Mouse (Mus musculus): ENCODE measurements around the gene Anp32a. TPM values are rescaled to one million over a fixed set of nuclear protein-coding genes. Genes with fewer than 3 reads are reported as not detected.

Anp32a gene
- polyA plus RNA-seq, 1 experiment from 2014 or later: 156 TPM

- ATAC-seq (ENCODE audit: insufficient number of reproducible peaks, low FRiP score): no peak
- no peaks in the 10 kb centered on the region for H3K9me3 ChIP-seq (replicated peaks)
- H3K9ac ChIP-seq: peak overlapping the region; percentile 23
- H3K4me3 ChIP-seq: no peak overlapping the region
- WGBS: 43% methylated on average over 5 of the region's 5 CpGs
- no peaks in the 10 kb centered on the region for H3K27me3 ChIP-seq (replicated peaks)
- H3K27ac ChIP-seq (ENCODE audit: poor library complexity, severe bottlenecking): peak overlapping the region; percentile 67
- peak overlapping the region; percentile 25 for H3K4me2 ChIP-seq
- 0 out of 2 replicates have a peak, but pooled peaks cover 7% of the 10 kb centered on the region for H3K36me3 ChIP-seq
- peaks cover 66% of the 10 kb centered on the region for H3K4me1 ChIP-seq (replicated peaks)
These were observed 6.1 kb downstream of the Anp32a start for GRCm38 (mm10) chr9:62347201-62347600.

GRCm38 (mm10) chr9:62348050-62348449 lies 7.0 kb downstream of the Anp32a start:
- Histone ChIP-seq H3K4me1 (replicated peaks) (peaks cover 68% of the 10 kb centered on the region), H3K27me3 (replicated peaks) (no peaks in the 10 kb centered on the region), H3K9ac (no peak overlapping the region), H3K27ac (ENCODE audit: poor library complexity, severe bottlenecking) (peak overlapping the region; percentile 75), H3K4me3 (no peak overlapping the region), H3K4me2 (no peak overlapping the region), H3K9me3 (replicated peaks) (no peaks in the 10 kb centered on the region), H3K36me3 (0 out of 2 replicates have a peak, but pooled peaks cover 7% of the 10 kb centered on the region)
- no peak for ATAC-seq (ENCODE audit: insufficient number of reproducible peaks, low FRiP score)
- whole genome bisulfite sequencing: 77% methylated on average over 10 of the region's 10 CpGs

- peaks cover 73% of the 10 kb centered on the region for H3K4me1 ChIP-seq (replicated peaks)
- no peaks in the 10 kb centered on the region for H3K27me3 ChIP-seq (replicated peaks)
- H3K27ac ChIP-seq (ENCODE audit: poor library complexity, severe bottlenecking): peak overlapping the region; percentile 75
- ATAC-seq (ENCODE audit: insufficient number of reproducible peaks, low FRiP score): no peak
- H3K9me3 ChIP-seq (replicated peaks): no peaks in the 10 kb centered on the region
- WGBS: 54% methylated on average over 6 of the region's 6 CpGs
- 0 out of 2 replicates have a peak, but pooled peaks cover 7% of the 10 kb centered on the region for H3K36me3 ChIP-seq
- no peak overlapping the region for H3K4me2 ChIP-seq
- no peak overlapping the region for H3K4me3 ChIP-seq
- no peak overlapping the region for H3K9ac ChIP-seq
These were observed 7.4 kb downstream of the Anp32a start for GRCm38 (mm10) chr9:62348467-62348985.

GRCm38 (mm10) chr9:62349250-62349649 lies 8.2 kb downstream of the Anp32a start:
- no peak for ATAC-seq (ENCODE audit: insufficient number of reproducible peaks, low FRiP score)
- Histone ChIP-seq H3K9me3 (replicated peaks) (no peaks in the 10 kb centered on the region), H3K4me3 (no peak overlapping the region), H3K27ac (ENCODE audit: poor library complexity, severe bottlenecking) (peak overlapping the region; percentile 75), H3K9ac (peak overlapping the region; percentile 53), H3K27me3 (replicated peaks) (no peaks in the 10 kb centered on the region), H3K4me2 (peak overlapping the region; percentile 50), H3K36me3 (0 out of 2 replicates have a peak, but pooled peaks cover 7% of the 10 kb centered on the region), H3K4me1 (replicated peaks) (peaks cover 80% of the 10 kb centered on the region)
- WGBS: 40% methylated on average over 15 of the region's 15 CpGs

- Histone ChIP-seq H3K9ac (no peak overlapping the region), H3K4me1 (replicated peaks) (peaks cover 83% of the 10 kb centered on the region), H3K36me3 (peaks cover 18% of the 10 kb centered on the region), H3K9me3 (replicated peaks) (no peaks in the 10 kb centered on the region), H3K4me2 (no peak overlapping the region), H3K27me3 (replicated peaks) (no peaks in the 10 kb centered on the region), H3K4me3 (no peak overlapping the region), H3K27ac (ENCODE audit: poor library complexity, severe bottlenecking) (peak overlapping the region; percentile 75)
- WGBS: 44% methylated on average over 2 of the region's 2 CpGs
- ATAC-seq (ENCODE audit: insufficient number of reproducible peaks, low FRiP score): no peak
These were observed 9.6 kb downstream of the Anp32a start for GRCm38 (mm10) chr9:62350721-62351120.

GRCm38 (mm10) chr9:62351200-62351599 lies 10.1 kb downstream of the Anp32a start:
- 48% methylated on average over 4 of the region's 4 CpGs for WGBS
- no peak overlapping the region for H3K4me3 ChIP-seq
- H3K4me1 ChIP-seq (replicated peaks): peaks cover 83% of the 10 kb centered on the region
- ATAC-seq (ENCODE audit: insufficient number of reproducible peaks, low FRiP score): no peak
- H3K9ac ChIP-seq: no peak overlapping the region
- peak overlapping the region; percentile 9; the same call in 1 of the 2 replicates for H3K27ac ChIP-seq (ENCODE audit: poor library complexity, severe bottlenecking)
- H3K27me3 ChIP-seq (replicated peaks): no peaks in the 10 kb centered on the region
- H3K4me2 ChIP-seq: 0 out of 2 replicates have a peak overlapping the region, but pooled peaks have one; percentile 6
- no peaks in the 10 kb centered on the region for H3K9me3 ChIP-seq (replicated peaks)
- H3K36me3 ChIP-seq: peaks cover 22% of the 10 kb centered on the region

GRCm38 (mm10) chr9:62353784-62354183 lies 12.7 kb downstream of the Anp32a start:
- Histone ChIP-seq H3K4me1 (replicated peaks) (peaks cover 79% of the 10 kb centered on the region), H3K4me3 (no peak overlapping the region), H3K27me3 (replicated peaks) (no peaks in the 10 kb centered on the region), H3K9me3 (replicated peaks) (no peaks in the 10 kb centered on the region), H3K4me2 (no peak overlapping the region), H3K9ac (no peak overlapping the region), H3K27ac (ENCODE audit: poor library complexity, severe bottlenecking) (no peak overlapping the region), H3K36me3 (peaks cover 31% of the 10 kb centered on the region)
- ATAC-seq (ENCODE audit: insufficient number of reproducible peaks, low FRiP score): no peak
- 66% methylated on average over 7 of the region's 7 CpGs for WGBS

GRCm38 (mm10) chr9:62354838-62355719 lies 14.0 kb downstream of the Anp32a start:
- ATAC-seq (ENCODE audit: insufficient number of reproducible peaks, low FRiP score): no peak
- Histone ChIP-seq H3K27ac (ENCODE audit: poor library complexity, severe bottlenecking) (no peak overlapping the region), H3K4me1 (replicated peaks) (peaks cover 79% of the 10 kb centered on the region), H3K27me3 (replicated peaks) (no peaks in the 10 kb centered on the region), H3K4me3 (no peak overlapping the region), H3K36me3 (peaks cover 42% of the 10 kb centered on the region), H3K9me3 (replicated peaks) (no peaks in the 10 kb centered on the region), H3K9ac (no peak overlapping the region), H3K4me2 (no peak overlapping the region)
- 79% methylated on average over 16 of the region's 16 CpGs for WGBS

GRCm38 (mm10) chr9:62355763-62356162 lies 14.7 kb downstream of the Anp32a start:
- H3K27ac ChIP-seq (ENCODE audit: poor library complexity, severe bottlenecking): no peak overlapping the region
- H3K4me2 ChIP-seq: no peak overlapping the region
- H3K4me1 ChIP-seq (replicated peaks): peaks cover 79% of the 10 kb centered on the region
- peaks cover 42% of the 10 kb centered on the region for H3K36me3 ChIP-seq
- no peak overlapping the region for H3K4me3 ChIP-seq
- 81% methylated on average over 6 of the region's 6 CpGs for WGBS
- no peaks in the 10 kb centered on the region for H3K27me3 ChIP-seq (replicated peaks)
- H3K9ac ChIP-seq: no peak overlapping the region
- no peaks in the 10 kb centered on the region for H3K9me3 ChIP-seq (replicated peaks)
- ATAC-seq (ENCODE audit: insufficient number of reproducible peaks, low FRiP score): no peak

GRCm38 (mm10) chr9:62357593-62357992 lies 16.5 kb downstream of the Anp32a start:
- H3K27me3 ChIP-seq (replicated peaks): no peaks in the 10 kb centered on the region
- no peak overlapping the region for H3K4me3 ChIP-seq
- WGBS: 57% methylated on average over 8 of the region's 8 CpGs
- ATAC-seq (ENCODE audit: insufficient number of reproducible peaks, low FRiP score): no peak
- no peak overlapping the region for H3K4me2 ChIP-seq
- H3K4me1 ChIP-seq (replicated peaks): peaks cover 89% of the 10 kb centered on the region
- H3K9ac ChIP-seq: no peak overlapping the region
- H3K27ac ChIP-seq (ENCODE audit: poor library complexity, severe bottlenecking): no peak overlapping the region
- no peaks in the 10 kb centered on the region for H3K9me3 ChIP-seq (replicated peaks)
- peaks cover 38% of the 10 kb centered on the region for H3K36me3 ChIP-seq

GRCm38 (mm10) chr9:62358851-62359250 lies 17.8 kb downstream of the Anp32a start:
- H3K9me3 ChIP-seq (replicated peaks): no peaks in the 10 kb centered on the region
- 80% methylated on average over 9 of the region's 9 CpGs for WGBS
- no peaks in the 10 kb centered on the region for H3K27me3 ChIP-seq (replicated peaks)
- no peak overlapping the region for H3K4me2 ChIP-seq
- peaks cover 38% of the 10 kb centered on the region for H3K36me3 ChIP-seq
- no peak for ATAC-seq (ENCODE audit: insufficient number of reproducible peaks, low FRiP score)
- H3K4me3 ChIP-seq: no peak overlapping the region
- peaks cover 91% of the 10 kb centered on the region for H3K4me1 ChIP-seq (replicated peaks)
- no peak overlapping the region for H3K27ac ChIP-seq (ENCODE audit: poor library complexity, severe bottlenecking)
- no peak overlapping the region for H3K9ac ChIP-seq

Measured in heart, embryonic 12.5 days (tissue).